8 mouse cellular contexts compared by ENCODE assay signal in the genomic region with DNA sequence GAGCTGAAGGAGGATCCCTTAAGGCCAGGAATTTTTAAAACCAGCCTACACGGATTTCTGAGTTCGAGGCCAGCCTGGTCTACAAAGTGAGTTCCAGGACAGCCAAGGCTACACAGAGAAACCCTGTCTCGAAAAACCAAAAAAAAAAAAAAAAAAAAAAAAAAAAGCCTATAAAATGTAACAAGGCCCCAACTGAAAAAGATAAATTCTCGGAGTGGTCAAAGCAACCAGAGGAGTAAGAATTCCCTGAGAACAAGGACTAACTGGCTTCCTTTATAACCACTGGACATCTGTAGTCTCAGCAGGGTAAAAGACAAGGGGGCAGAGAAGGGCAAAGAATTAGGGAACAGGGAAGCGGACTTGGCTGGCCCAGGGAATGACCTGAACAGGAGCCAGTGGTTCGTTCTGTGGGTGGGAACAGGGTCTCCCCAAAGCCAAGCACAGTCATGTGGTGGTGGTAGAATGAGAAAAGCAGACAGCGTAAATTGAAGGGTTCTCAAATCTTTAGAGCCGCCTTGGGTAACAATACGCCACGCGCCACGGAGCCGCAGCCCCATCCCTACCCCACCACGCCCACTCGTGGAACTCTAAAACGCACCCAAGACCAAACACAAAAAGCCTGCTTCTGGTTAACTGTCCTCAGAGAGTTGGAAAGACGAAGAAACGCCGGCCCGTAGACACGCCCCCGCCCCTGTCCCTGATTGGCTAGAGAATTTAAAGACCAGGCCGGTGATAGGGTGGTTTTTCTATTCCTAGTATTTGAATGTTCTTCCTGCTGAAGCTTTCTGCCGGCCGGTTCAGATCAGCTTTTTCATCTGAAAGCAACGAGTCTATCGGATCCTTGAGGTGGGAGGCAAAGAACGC. TPM values are rescaled to one million over a fixed set of nuclear protein-coding genes. Genes with fewer than 3 reads are reported as not detected.
DNase-seq lines count a peak whose midpoint lies in the region; ATAC-seq lines count a peak whose summit lies in the region.

Gene Pif1, plus strand, starts transcription at position 755 of the 864 bp plus-strand sequence.

- peak; percentile 83 for DNase-seq in MN1 (ENCODE audit: low spot score)
- DNase-seq in cerebellum, postnatal 10 days, result peak; percentile 85 to 86
- peak; percentile 54 to 77 for DNase-seq in frontal cortex, postnatal 10 days (ENCODE audit: low spot score in 2 of 2)
- peak; percentile 58 to 64 for DNase-seq in layer of hippocampus, postnatal 36 days
- DNase-seq in right cerebral cortex, postnatal 10 days (ENCODE audit: low spot score in 2 of 2), result peak; percentile 89 to 92
- peak; percentile 89 for DNase-seq in yolk sac, embryonic 10.5 days (ENCODE audit: low spot score)

- 10% methylated on average over 28 of the region's 28 CpGs for WGBS in hindbrain, embryonic 12.5 days

- H3K9me3 ChIP-seq in hindbrain, embryonic 12.5 days (replicated peaks), result no peaks in the 10 kb centered on the region

- peak within 1 kb of the TSS; percentile 100 for H3K4me2 ChIP-seq in hindbrain, embryonic 12.5 days (replicated peaks)

- ATAC-seq in hindbrain, embryonic 12.5 days (ENCODE audit: low FRiP score), result peak; percentile 90
- ATAC-seq in megakaryocyte, adult 5-6 weeks (ENCODE audit: poor library complexity, severe bottlenecking), result peak; percentile 92

- H3K9ac ChIP-seq in hindbrain, embryonic 12.5 days, result peak within 1 kb of the TSS; percentile 78

- peak within 1 kb of the TSS; percentile 64 for H3K4me3 ChIP-seq in hindbrain, embryonic 12.5 days

- H3K36me3 ChIP-seq in hindbrain, embryonic 12.5 days, result 0 out of 2 replicates have a peak, but pooled peaks cover 2% of the 10 kb centered on the region

- peak within 1 kb of the TSS; percentile 24 for H3K27ac ChIP-seq in hindbrain, embryonic 12.5 days

- H3K4me1 ChIP-seq in hindbrain, embryonic 12.5 days, result peaks cover 31% of the 10 kb centered on the region

- H3K27me3 ChIP-seq in hindbrain, embryonic 12.5 days, result no peaks in the 10 kb centered on the region

RNA-seq across cellular contexts. Expression of gene Pif1, which starts in this region (rescaled TPM):
- polyA plus RNA-seq in hindbrain, embryonic 12.5 days (2016; fragmentation: Nextera tagmentation; extraction: Ambion mirVana), result 13.9 and 16.5 TPM in 2 replicates
- total RNA-seq in layer of hippocampus, postnatal 36 days (2021), result under 1 TPM; 0.12 to 0.25 TPM
- total RNA-seq in megakaryocyte, adult 5-6 weeks (2015), result 12.1 and 12.6 TPM in 2 replicates
- 12.7 and 16.9 TPM in 2 replicates for total RNA-seq in megakaryocyte, adult 5-6 weeks (2017)

Comparison
In these comparisons a context has a peak if more than half of its experiments do, and no peak if none do; other contexts are left out.
1. Peak in every context shown above with its lines: DNase-seq, ATAC-seq, H3K4me3 ChIP-seq and H3K27ac ChIP-seq.
2. RNA of gene Pif1 (total RNA-seq): 12.1 to 16.9 TPM in megakaryocyte, adult 5-6 weeks; 0.12 to 0.25 TPM in layer of hippocampus, postnatal 36 days; every median in the first group is over 10 times any median in the second.
3. Peak in DNase-seq in layer of hippocampus, postnatal 36 days; RNA of the gene not detected or under 1 TPM.